Mouse (Mus musculus) midbrain, embryonic 12.5 days (tissue): Measurements from ENCODE around the gene Rtl10. TPM values are rescaled to one million over a fixed set of nuclear protein-coding genes. Genes with fewer than 3 reads are reported as not detected.
A peak's percentile ranks its signal among the peaks of the same experiment; 100 is the strongest.

Experiments used
- ATAC-seq: fragments of 200-750 bp; cut with Nextera tagmentation; 2 replicates; pipeline ENCODE4 v1.8.0; 2017; ENCODE audit warnings: low read depth, moderate TSS enrichment, moderate library complexity; ENCODE audit not compliant: low FRiP score
- H3K27ac ChIP-seq: fragments of 300-500 bp; sonication (generic); replicated peaks from 2 replicates; pipeline ENCODE4 v1.5.1; 2016; ENCODE audit warnings: mild to moderate bottlenecking
- H3K27me3 ChIP-seq: fragments of 300-500 bp; sonication (generic); 2 replicates; pipeline ENCODE4 v1.6.1; 2016; ENCODE audit warnings: mild to moderate bottlenecking
- H3K36me3 ChIP-seq: fragments of 300-500 bp; sonication (generic); 2 replicates; pipeline ENCODE4 v1.6.1; 2016
- H3K4me1 ChIP-seq: fragments of 300-500 bp; sonication (generic); 2 replicates; pipeline ENCODE4 v1.6.1; 2016
- H3K4me2 ChIP-seq: fragments of 300-500 bp; sonication (generic); replicated peaks from 2 replicates; pipeline ENCODE4 v1.6.1; 2016; ENCODE audit warnings: mild to moderate bottlenecking, moderate library complexity
- H3K4me3 ChIP-seq: fragments of 300-500 bp; sonication (generic); 2 replicates; pipeline ENCODE4 v1.5.1; 2016; ENCODE audit warnings: mild to moderate bottlenecking
- H3K9ac ChIP-seq: fragments of 300-500 bp; sonication (generic); replicated peaks from 2 replicates; pipeline ENCODE4 v1.6.1; 2016; ENCODE audit warnings: mild to moderate bottlenecking, moderate library complexity
- H3K9me3 ChIP-seq: fragments of 300-500 bp; sonication (generic); 2 replicates; pipeline ENCODE4 v1.6.1; 2016; ENCODE audit warnings: mild to moderate bottlenecking
- WGBS: fragments of 180-500 bp; shearing (Covaris S2); methylation state at CpG from one replicate; pipeline ENCODE4 v1.1.7; 2016; 5-methylcytosine and 5-hydroxymethylcytosine counted together
- polyA plus RNA-seq: library from polyadenylated mRNA; unstranded; fragments of >200 nt; fragmentation: Nextera tagmentation; extraction: Ambion mirVana; gene quantifications from 2 replicates; pipeline ENCODE4 v1.2.1, GENCODE M21; 2016

Rtl10 gene
- 2.1 TPM in 2 replicates for polyA plus RNA-seq

- peak within 1 kb of the TSS; percentile 77 for H3K4me2 ChIP-seq
- H3K27ac ChIP-seq: peak within 1 kb of the TSS; percentile 92
- ATAC-seq: peak; percentile 99
- peak within 1 kb of the TSS; percentile 83 for H3K9ac ChIP-seq
- no peaks in the 10 kb centered on the region for H3K27me3 ChIP-seq
- H3K36me3 ChIP-seq: peaks cover 17% of the 10 kb centered on the region
- WGBS: under 1% methylated on average over 39 of the region's 51 CpGs
- H3K4me3 ChIP-seq: peak within 1 kb of the TSS; percentile 69
- H3K4me1 ChIP-seq: peaks cover 19% of the 10 kb centered on the region
- no peaks in the 10 kb centered on the region for H3K9me3 ChIP-seq
Observed at GRCm38 (mm10) chr16:18498558-18498990, at the start of gene Rtl10, which contains the start of gene Gnb1l. Gene Rtl10 (plus strand): TSS chr16:18498901. Gene Gnb1l (plus strand): TSS chr16:18498713.

- Histone ChIP-seq H3K27me3 (no peaks in the 10 kb centered on the region), H3K4me2 (no peak overlapping the region), H3K27ac (no peak overlapping the region), H3K4me1 (no peaks in the 10 kb centered on the region; the same call in 1 of the 2 replicates), H3K9me3 (no peaks in the 10 kb centered on the region), H3K4me3 (no peak overlapping the region), H3K36me3 (0 out of 2 replicates have a peak, but pooled peaks cover 3% of the 10 kb centered on the region), H3K9ac (no peak overlapping the region)
- no peak for ATAC-seq
- WGBS: 96% methylated on average over 4 of the region's 4 CpGs
Observed at GRCm38 (mm10) chr16:18449005-18449404, 49.7 kb upstream of the Rtl10 start.

GRCm38 (mm10) chr16:18451486-18452181 is 47.1 kb upstream of the Rtl10 start:
- no peak overlapping the region for H3K4me3 ChIP-seq
- no peak overlapping the region for H3K27ac ChIP-seq
- ATAC-seq: no peak
- H3K4me1 ChIP-seq: no peaks in the 10 kb centered on the region; the same call in 1 of the 2 replicates
- no peaks in the 10 kb centered on the region for H3K27me3 ChIP-seq
- H3K9me3 ChIP-seq: no peaks in the 10 kb centered on the region
- H3K36me3 ChIP-seq: peaks cover 11% of the 10 kb centered on the region
- 77% methylated on average over 9 of the region's 9 CpGs for WGBS
- H3K4me2 ChIP-seq: no peak overlapping the region
- no peak overlapping the region for H3K9ac ChIP-seq

- 85% methylated on average over 8 of the region's 8 CpGs for WGBS
- Histone ChIP-seq H3K4me1 (no peaks in the 10 kb centered on the region; the same call in 1 of the 2 replicates), H3K9me3 (no peaks in the 10 kb centered on the region), H3K4me3 (no peak overlapping the region), H3K36me3 (peaks cover 11% of the 10 kb centered on the region), H3K27ac (no peak overlapping the region), H3K4me2 (no peak overlapping the region), H3K9ac (no peak overlapping the region), H3K27me3 (no peaks in the 10 kb centered on the region)
- ATAC-seq: no peak
Observed at GRCm38 (mm10) chr16:18452361-18452862, 46.3 kb upstream of the Rtl10 start.

- Histone ChIP-seq H3K27ac (no peak overlapping the region), H3K4me2 (no peak overlapping the region), H3K27me3 (peaks cover 6% of the 10 kb centered on the region; the same call in 1 of the 2 replicates), H3K4me1 (peaks cover 2% of the 10 kb centered on the region), H3K9me3 (no peaks in the 10 kb centered on the region), H3K4me3 (no peak overlapping the region), H3K36me3 (peaks cover 11% of the 10 kb centered on the region), H3K9ac (no peak overlapping the region)
- WGBS: 60% methylated on average over 5 of the region's 5 CpGs
- no peak for ATAC-seq
Observed at GRCm38 (mm10) chr16:18453846-18454245, 44.9 kb upstream of the Rtl10 start.

GRCm38 (mm10) chr16:18455407-18455806 is 43.3 kb upstream of the Rtl10 start:
- H3K9me3 ChIP-seq: no peaks in the 10 kb centered on the region
- peaks cover 8% of the 10 kb centered on the region for H3K36me3 ChIP-seq
- no peak overlapping the region for H3K27ac ChIP-seq
- WGBS: 90% methylated on average over 6 of the region's 6 CpGs
- no peak overlapping the region for H3K4me2 ChIP-seq
- peaks cover 17% of the 10 kb centered on the region for H3K4me1 ChIP-seq
- ATAC-seq: no peak
- peaks cover 11% of the 10 kb centered on the region; the same call in 1 of the 2 replicates for H3K27me3 ChIP-seq
- H3K4me3 ChIP-seq: no peak overlapping the region
- H3K9ac ChIP-seq: no peak overlapping the region

GRCm38 (mm10) chr16:18458661-18459060 is 40.0 kb upstream of the Rtl10 start:
- Histone ChIP-seq H3K27me3 (peaks cover 21% of the 10 kb centered on the region), H3K27ac (no peak overlapping the region), H3K9me3 (no peaks in the 10 kb centered on the region)

GRCm38 (mm10) chr16:18459335-18459954 is 39.3 kb upstream of the Rtl10 start:
- Histone ChIP-seq H3K4me2 (peak overlapping the region; percentile 39), H3K36me3 (peaks cover 8% of the 10 kb centered on the region), H3K4me1 (peaks cover 34% of the 10 kb centered on the region), H3K9me3 (no peaks in the 10 kb centered on the region), H3K27ac (peak overlapping the region; percentile 67), H3K4me3 (no peak overlapping the region), H3K9ac (peak overlapping the region; percentile 28), H3K27me3 (peaks cover 21% of the 10 kb centered on the region)
- peak; percentile 21 for ATAC-seq
- 7% methylated on average over 12 of the region's 12 CpGs for WGBS

More at GRCm38 (mm10) chr16:18458661-18459060, 40.0 kb upstream of the Rtl10 start:
- no peak for ATAC-seq
- Histone ChIP-seq H3K4me2 (no peak overlapping the region), H3K36me3 (peaks cover 8% of the 10 kb centered on the region), H3K9ac (no peak overlapping the region), H3K4me1 (peaks cover 34% of the 10 kb centered on the region), H3K4me3 (no peak overlapping the region)

- H3K36me3 ChIP-seq: peaks cover 8% of the 10 kb centered on the region; the same call in 1 of the 2 replicates
- no peaks in the 10 kb centered on the region for H3K9me3 ChIP-seq
- ATAC-seq: peak; percentile 78
- H3K27me3 ChIP-seq: peaks cover 21% of the 10 kb centered on the region
- peak overlapping the region; percentile 67 for H3K27ac ChIP-seq
- H3K4me2 ChIP-seq: peak overlapping the region; percentile 39
- H3K4me3 ChIP-seq: no peak overlapping the region
- WGBS: 1% methylated on average over 11 of the region's 11 CpGs
- H3K9ac ChIP-seq: peak overlapping the region; percentile 28
- H3K4me1 ChIP-seq: peaks cover 34% of the 10 kb centered on the region
Observed at GRCm38 (mm10) chr16:18459955-18460370, 38.7 kb upstream of the Rtl10 start.

GRCm38 (mm10) chr16:18460826-18461225 is 37.9 kb upstream of the Rtl10 start:
- no peak overlapping the region for H3K4me2 ChIP-seq
- no peak overlapping the region for H3K27ac ChIP-seq
- H3K9ac ChIP-seq: no peak overlapping the region
- WGBS: 89% methylated on average over 3 of the region's 3 CpGs
- peaks cover 21% of the 10 kb centered on the region for H3K27me3 ChIP-seq
- no peak for ATAC-seq
- H3K9me3 ChIP-seq: no peaks in the 10 kb centered on the region
- peaks cover 8% of the 10 kb centered on the region; the same call in 1 of the 2 replicates for H3K36me3 ChIP-seq
- H3K4me3 ChIP-seq: no peak overlapping the region
- peaks cover 34% of the 10 kb centered on the region for H3K4me1 ChIP-seq

GRCm38 (mm10) chr16:18462031-18462430 is 36.7 kb upstream of the Rtl10 start:
- peaks cover 34% of the 10 kb centered on the region for H3K4me1 ChIP-seq
- no peak overlapping the region for H3K4me2 ChIP-seq
- WGBS: 57% methylated on average over 9 of the region's 9 CpGs
- H3K36me3 ChIP-seq: no peaks in the 10 kb centered on the region
- H3K9me3 ChIP-seq: no peaks in the 10 kb centered on the region
- H3K27ac ChIP-seq: no peak overlapping the region
- H3K9ac ChIP-seq: no peak overlapping the region
- no peak overlapping the region for H3K4me3 ChIP-seq
- H3K27me3 ChIP-seq: peaks cover 21% of the 10 kb centered on the region
- ATAC-seq: no peak

- no peak overlapping the region for H3K9ac ChIP-seq
- H3K4me3 ChIP-seq: no peak overlapping the region
- peaks cover 34% of the 10 kb centered on the region for H3K4me1 ChIP-seq
- no peaks in the 10 kb centered on the region for H3K9me3 ChIP-seq
- no peaks in the 10 kb centered on the region for H3K36me3 ChIP-seq
- no peak for ATAC-seq
- no peak overlapping the region for H3K27ac ChIP-seq
- H3K4me2 ChIP-seq: no peak overlapping the region
- peaks cover 21% of the 10 kb centered on the region for H3K27me3 ChIP-seq
- 60% methylated on average over 8 of the region's 8 CpGs for WGBS
Observed at GRCm38 (mm10) chr16:18462598-18462997, 36.1 kb upstream of the Rtl10 start.
